Mouse (Mus musculus) midbrain, embryonic 16.5 days (tissue): Measurements from ENCODE around the gene Ubtf. TPM values are rescaled to one million over a fixed set of nuclear protein-coding genes. Genes with fewer than 3 reads are reported as not detected.
A peak's percentile ranks its signal among the peaks of the same experiment; 100 is the strongest.

Experiments
- ATAC-seq: fragments of 200-750 bp; cut with Nextera tagmentation; 2 replicates; pipeline ENCODE4 v1.8.0; 2017; ENCODE audit warnings: moderate TSS enrichment
- H3K27ac ChIP-seq: fragments of 300-500 bp; sonication (generic); 2 replicates; pipeline ENCODE4 v1.5.1; 2014; ENCODE audit warnings: mild to moderate bottlenecking, low read length, mixed read lengths
- H3K27me3 ChIP-seq: fragments of 300-500 bp; sonication (generic); 2 replicates; pipeline ENCODE4 v1.6.1; 2014; ENCODE audit warnings: low read depth, low read length, mixed read lengths; ENCODE audit not compliant: control insufficient read depth, insufficient read depth
- H3K36me3 ChIP-seq: fragments of 300-500 bp; sonication (generic); 2 replicates; pipeline ENCODE4 v1.6.1; 2014; ENCODE audit warnings: mild to moderate bottlenecking, low read length, moderate library complexity, mixed read lengths; ENCODE audit not compliant: control insufficient read depth, insufficient read depth
- H3K4me1 ChIP-seq: fragments of 300-500 bp; sonication (generic); 2 replicates; pipeline ENCODE4 v1.6.1; 2014; ENCODE audit warnings: mild to moderate bottlenecking, low read length, mixed read lengths; ENCODE audit not compliant: control insufficient read depth, insufficient read depth
- H3K4me2 ChIP-seq: fragments of 300-500 bp; sonication (generic); 2 replicates; pipeline ENCODE4 v1.6.1; 2014; ENCODE audit warnings: mild to moderate bottlenecking, low read length, mixed read lengths
- H3K4me3 ChIP-seq: fragments of 300-500 bp; sonication (generic); 2 replicates; pipeline ENCODE4 v1.5.1; 2014; ENCODE audit warnings: low read depth, mild to moderate bottlenecking, low read length, moderate library complexity, mixed read lengths
- H3K9ac ChIP-seq: fragments of 300-500 bp; sonication (generic); 2 replicates; pipeline ENCODE4 v1.6.1; 2014; ENCODE audit warnings: low read depth, low read length, mixed read lengths
- H3K9me3 ChIP-seq: fragments of 300-500 bp; sonication (generic); replicated peaks from 2 replicates; pipeline ENCODE4 v1.6.1; 2014; ENCODE audit warnings: mild to moderate bottlenecking, low read length, mixed read lengths; ENCODE audit not compliant: control insufficient read depth, poor library complexity, severe bottlenecking
- WGBS: fragments of 180-500 bp; shearing (Covaris S2); extraction: QIAGEN DNeasy Blood & Tissue Kit; methylation state at CpG from one replicate; pipeline ENCODE4 v1.1.7; 2014; 5-methylcytosine and 5-hydroxymethylcytosine counted together
- polyA plus RNA-seq: library from polyadenylated mRNA; unstranded; fragments of >200 nt; fragmentation: Nextera tagmentation; extraction: Ambion mirVana; gene quantifications from 2 replicates; pipeline ENCODE4 v1.2.1, GENCODE M21; 2015

Gene Ubtf
- polyA plus RNA-seq, 1 experiment from 2014 or later = 70.1 TPM

GRCm38 (mm10) chr11:102295598-102296471, 23.7 kb downstream of the Ubtf start:
- Histone ChIP-seq H3K9ac (peak overlapping the region; percentile 94), H3K27ac (peak overlapping the region; percentile 97), H3K4me2 (peak overlapping the region; percentile 61), H3K9me3 (no peaks in the 10 kb centered on the region), H3K4me1 (peaks cover 12% of the 10 kb centered on the region), H3K27me3 (no peaks in the 10 kb centered on the region), H3K4me3 (peak overlapping the region; percentile 83), H3K36me3 (peaks cover 13% of the 10 kb centered on the region)
- peak; percentile 8; the same call in 1 of the 2 replicates for ATAC-seq
- WGBS = under 1% methylated on average over 40 of the region's 73 CpGs

- peaks cover 18% of the 10 kb centered on the region for H3K36me3 ChIP-seq
- H3K27ac ChIP-seq = peak overlapping the region; percentile 97
- 57% methylated on average over 12 of the region's 12 CpGs for WGBS
- peak overlapping the region; percentile 83 for H3K4me3 ChIP-seq
- peak overlapping the region; percentile 94 for H3K9ac ChIP-seq
- H3K4me2 ChIP-seq = peak overlapping the region; percentile 61
- peak; percentile 6; the same call in 1 of the 2 replicates for ATAC-seq
- no peaks in the 10 kb centered on the region for H3K9me3 ChIP-seq
- no peaks in the 10 kb centered on the region for H3K27me3 ChIP-seq
- H3K4me1 ChIP-seq = peaks cover 12% of the 10 kb centered on the region
Measured at GRCm38 (mm10) chr11:102294887-102295597, 24.5 kb downstream of the Ubtf start.

GRCm38 (mm10) chr11:102294416-102294815, 25.1 kb downstream of the Ubtf start:
- Histone ChIP-seq H3K4me3 (no peak overlapping the region), H3K27ac (peak overlapping the region; percentile 97; the same call in 1 of the 2 replicates), H3K4me2 (peak overlapping the region; percentile 61), H3K36me3 (peaks cover 18% of the 10 kb centered on the region), H3K27me3 (no peaks in the 10 kb centered on the region), H3K9ac (peak overlapping the region; percentile 94), H3K4me1 (peaks cover 12% of the 10 kb centered on the region), H3K9me3 (no peaks in the 10 kb centered on the region)
- 82% methylated on average over 5 of the region's 5 CpGs for WGBS
- ATAC-seq = no peak

GRCm38 (mm10) chr11:102293971-102294370, 25.6 kb downstream of the Ubtf start:
- ATAC-seq = no peak
- 96% methylated on average over 13 of the region's 13 CpGs for WGBS
- Histone ChIP-seq H3K27me3 (no peaks in the 10 kb centered on the region), H3K9ac (no peak overlapping the region), H3K4me3 (no peak overlapping the region), H3K27ac (no peak overlapping the region), H3K4me1 (peaks cover 12% of the 10 kb centered on the region), H3K4me2 (no peak overlapping the region), H3K9me3 (no peaks in the 10 kb centered on the region), H3K36me3 (peaks cover 18% of the 10 kb centered on the region)

GRCm38 (mm10) chr11:102291051-102291535, 28.4 kb downstream of the Ubtf start:
- Histone ChIP-seq H3K9ac (no peak overlapping the region), H3K36me3 (peaks cover 20% of the 10 kb centered on the region), H3K27ac (no peak overlapping the region), H3K4me2 (no peak overlapping the region), H3K9me3 (no peaks in the 10 kb centered on the region), H3K27me3 (no peaks in the 10 kb centered on the region), H3K4me3 (no peak overlapping the region), H3K4me1 (peaks cover 20% of the 10 kb centered on the region)
- ATAC-seq = no peak
- 87% methylated on average over 11 of the region's 11 CpGs for WGBS

- Histone ChIP-seq H3K36me3 (peaks cover 20% of the 10 kb centered on the region), H3K27me3 (no peaks in the 10 kb centered on the region), H3K27ac (no peak overlapping the region), H3K4me3 (no peak overlapping the region), H3K4me1 (peaks cover 24% of the 10 kb centered on the region), H3K9me3 (no peaks in the 10 kb centered on the region), H3K9ac (no peak overlapping the region), H3K4me2 (no peak overlapping the region)
- ATAC-seq = no peak
- 81% methylated on average over 4 of the region's 4 CpGs for WGBS
Measured at GRCm38 (mm10) chr11:102290141-102290540, 29.4 kb downstream of the Ubtf start.

GRCm38 (mm10) chr11:102289511-102290100, 29.9 kb downstream of the Ubtf start:
- WGBS = 61% methylated on average over 6 of the region's 6 CpGs
- H3K9ac ChIP-seq = no peak overlapping the region
- peaks cover 20% of the 10 kb centered on the region for H3K36me3 ChIP-seq
- no peak for ATAC-seq
- no peak overlapping the region for H3K27ac ChIP-seq
- H3K4me3 ChIP-seq = no peak overlapping the region
- H3K27me3 ChIP-seq = no peaks in the 10 kb centered on the region
- H3K9me3 ChIP-seq = no peaks in the 10 kb centered on the region
- H3K4me1 ChIP-seq = peaks cover 18% of the 10 kb centered on the region
- no peak overlapping the region for H3K4me2 ChIP-seq

- no peaks in the 10 kb centered on the region for H3K9me3 ChIP-seq
- no peak overlapping the region for H3K27ac ChIP-seq
- ATAC-seq = no peak
- H3K4me1 ChIP-seq = peaks cover 14% of the 10 kb centered on the region
- peaks cover 20% of the 10 kb centered on the region for H3K36me3 ChIP-seq
- no peaks in the 10 kb centered on the region for H3K27me3 ChIP-seq
- no peak overlapping the region for H3K4me2 ChIP-seq
- no peak overlapping the region for H3K9ac ChIP-seq
- WGBS = 65% methylated on average over 2 of the region's 2 CpGs
- H3K4me3 ChIP-seq = no peak overlapping the region
Measured at GRCm38 (mm10) chr11:102288913-102289312, 30.6 kb downstream of the Ubtf start.
